Mouse (Mus musculus): ENCODE measurements around the gene Acot12.

- TF ChIP-seq CTCF (IDR thresholded peaks at IDR 0.05; ENCODE audit: extremely low read depth, insufficient read length, insufficient replicate concordance, low read depth, low read length) (no peak), POLR2A (IDR thresholded peaks at IDR 0.05; ENCODE audit: low read depth, low read length) (no peak)
Measured at GRCm38 (mm10) chr13:91792035-91792434, 50.7 kb downstream of the Acot12 start.

Data from small intestine, adult 2 months (tissue).